Mouse (Mus musculus) liver, adult 2 months (tissue): ENCODE measurements around the gene Olfr1258. TPM values are rescaled to one million over a fixed set of nuclear protein-coding genes. Genes with fewer than 3 reads are reported as not detected.
"Not testable (repeated sequence)": the region's sequence is repeated elsewhere in the genome, so short reads cannot be mapped to it uniquely, and the experiment has no call there.

Source experiments
- DNase-seq: peaks from one replicate; pipeline ENCODE4 v3.0.0-alpha.2; 2011; ENCODE audit warnings: low read depth, low spot score; ENCODE audit errors: extremely low read depth
- H3K27ac ChIP-seq: fragments of 200-500 bp; replicated peaks from 2 replicates; pipeline ENCODE4 v1.5.1; 2012; ENCODE audit warnings: low read depth, mild to moderate bottlenecking, control low read depth, inconsistent platforms, low read length; ENCODE audit not compliant: insufficient read depth
- H3K27me3 ChIP-seq: fragments of 200-500 bp; 2 replicates; pipeline ENCODE4 v1.6.1; 2012; ENCODE audit warnings: mild to moderate bottlenecking, moderate library complexity, low read length, inconsistent platforms; ENCODE audit not compliant: control insufficient read depth, insufficient read depth
- H3K36me3 ChIP-seq: fragments of 200-500 bp; 2 replicates; pipeline ENCODE4 v1.6.1; 2012; ENCODE audit warnings: low read length, inconsistent platforms; ENCODE audit not compliant: control insufficient read depth, insufficient read depth
- H3K4me1 ChIP-seq: fragments of 200-500 bp; 2 replicates; pipeline ENCODE4 v1.6.1; 2011; ENCODE audit warnings: low read length; ENCODE audit not compliant: control insufficient read depth, insufficient read depth
- H3K4me3 ChIP-seq: fragments of 200-500 bp; 2 replicates; pipeline ENCODE4 v1.5.1; 2011; ENCODE audit warnings: low read depth, mild to moderate bottlenecking, control low read depth, low read length, moderate library complexity; ENCODE audit not compliant: insufficient read depth
- H3K79me2 ChIP-seq: fragments of 200-500 bp; 2 replicates; pipeline ENCODE4 v1.6.1; 2012; ENCODE audit warnings: inconsistent platforms, mild to moderate bottlenecking, low read length, moderate library complexity; ENCODE audit not compliant: control insufficient read depth, insufficient read depth
- H3K9ac ChIP-seq: fragments of 200-500 bp; 2 replicates; pipeline ENCODE4 v1.6.1; 2012; ENCODE audit warnings: low read depth, mild to moderate bottlenecking, control low read depth, inconsistent platforms, low read length
- CTCF ChIP-seq: fragments of 200-500 bp; IDR thresholded peaks from 2 replicates; pipeline ENCODE4 v1.5.1; 2011; ENCODE audit warnings: low read depth, low read length, control low read depth
- POLR2A ChIP-seq: fragments of 200-500 bp; IDR thresholded peaks from 2 replicates; pipeline ENCODE4 v1.6.1; 2011; ENCODE audit warnings: low read length, control low read depth; ENCODE audit not compliant: insufficient read depth; ENCODE audit errors: extremely low read depth
- WGBS: fragments of 180-500 bp; shearing (Covaris S2); methylation state at CpG from one replicate; pipeline ENCODE4 v1.1.7; 2018; 5-methylcytosine and 5-hydroxymethylcytosine counted together
- polyA plus RNA-seq: library from polyadenylated mRNA; depleted of rRNA; stranded (reverse); fragments of >200 nt; gene quantifications from 2 replicates; pipeline ENCODE4 v1.2.3, GENCODE M21; 2012; rRNA removed
- total RNA-seq: library from RNA; depleted of rRNA; stranded (reverse); fragments of >200 nt; gene quantifications from 2 replicates; pipeline ENCODE4 v1.2.3, GENCODE M21; 2014; rRNA removed

Gene Olfr1258
- total RNA-seq (not detected in 2 replicates), polyA plus RNA-seq (not detected in 2 replicates)

GRCm38 (mm10) chr2:89927009-89927408 lies at the start of gene Olfr1258:
TSS of gene Olfr1258 (plus strand) at chr2:89927309.
- no peak for DNase-seq
- H3K27me3 ChIP-seq = no peaks in the 10 kb centered on the region
- H3K36me3 ChIP-seq = no peaks in the 10 kb centered on the region
- no peak within 1 kb of the TSS for H3K27ac ChIP-seq
- no peak for TF ChIP-seq POLR2A
- no peak for TF ChIP-seq CTCF
- no peaks in the 10 kb centered on the region for H3K79me2 ChIP-seq
- H3K4me3 ChIP-seq = no peak within 1 kb of the TSS
- no peaks in the 10 kb centered on the region for H3K4me1 ChIP-seq
- no peak within 1 kb of the TSS for H3K9ac ChIP-seq

GRCm38 (mm10) chr2:89878137-89878536 lies 49.0 kb upstream of the Olfr1258 start, which contains the start of gene Olfr1257:
TSS of gene Olfr1257 (plus strand) at chr2:89878437.
- WGBS = 85% methylated on average over 1 of the region's 1 CpGs
- H3K36me3 ChIP-seq = no peaks in the 10 kb centered on the region
- no peaks in the 10 kb centered on the region for H3K4me1 ChIP-seq
- H3K79me2 ChIP-seq = no peaks in the 10 kb centered on the region
- no peak within 1 kb of the TSS for H3K9ac ChIP-seq
- no peak for DNase-seq
- H3K4me3 ChIP-seq = no peak within 1 kb of the TSS
- no peak within 1 kb of the TSS for H3K27ac ChIP-seq
- TF ChIP-seq CTCF = no peak
- TF ChIP-seq POLR2A = no peak
- H3K27me3 ChIP-seq = no peaks in the 10 kb centered on the region

- H3K9ac ChIP-seq, H3K36me3 ChIP-seq, H3K27me3 ChIP-seq, H3K4me3 ChIP-seq, H3K79me2 ChIP-seq, DNase-seq, H3K27ac ChIP-seq, H3K4me1 ChIP-seq: not testable (repeated sequence)
- 88% methylated on average over 9 of the region's 9 CpGs for WGBS
Observed at GRCm38 (mm10) chr2:89912616-89913015, 14.5 kb upstream of the Olfr1258 start.

- no peak for DNase-seq
- H3K27me3 ChIP-seq = no peaks in the 10 kb centered on the region
- TF ChIP-seq CTCF (no peak), POLR2A (no peak)
- no peak within 1 kb of the TSS for H3K27ac ChIP-seq
- H3K79me2 ChIP-seq = no peaks in the 10 kb centered on the region
- 79% methylated on average over 5 of the region's 5 CpGs for WGBS
- no peak within 1 kb of the TSS for H3K4me3 ChIP-seq
- no peaks in the 10 kb centered on the region for H3K36me3 ChIP-seq
- no peaks in the 10 kb centered on the region for H3K4me1 ChIP-seq
- no peak within 1 kb of the TSS for H3K9ac ChIP-seq
Observed at GRCm38 (mm10) chr2:89948564-89948963, 21.5 kb downstream of the Olfr1258 start, which contains the start of gene Olfr1259. TSS of gene Olfr1259 (minus strand) at chr2:89948664.

GRCm38 (mm10) chr2:89974184-89974583 lies 47.1 kb downstream of the Olfr1258 start, which contains the start of gene Olfr1260:
TSS of gene Olfr1260 (plus strand) at chr2:89974340.
- no peak within 1 kb of the TSS for H3K27ac ChIP-seq
- H3K4me3 ChIP-seq = no peak within 1 kb of the TSS
- no peak for TF ChIP-seq CTCF
- no peak for TF ChIP-seq POLR2A
- no peaks in the 10 kb centered on the region for H3K36me3 ChIP-seq
- no peaks in the 10 kb centered on the region; the same call in 1 of the 2 replicates for H3K27me3 ChIP-seq
- no peaks in the 10 kb centered on the region for H3K79me2 ChIP-seq
- H3K9ac ChIP-seq = no peak within 1 kb of the TSS
- 59% methylated on average over 2 of the region's 2 CpGs for WGBS
- H3K4me1 ChIP-seq = no peaks in the 10 kb centered on the region
- no peak for DNase-seq

GRCm38 (mm10) chr2:89977709-89978108 lies 50.6 kb downstream of the Olfr1258 start:
- no peak for DNase-seq
- H3K9ac ChIP-seq = no peak overlapping the region
- H3K27me3 ChIP-seq = no peaks in the 10 kb centered on the region; the same call in 1 of the 2 replicates
- no peaks in the 10 kb centered on the region for H3K4me1 ChIP-seq
- H3K36me3 ChIP-seq = no peaks in the 10 kb centered on the region
- 78% methylated on average over 2 of the region's 2 CpGs for WGBS
- no peaks in the 10 kb centered on the region for H3K79me2 ChIP-seq
- H3K4me3 ChIP-seq = no peak overlapping the region
- no peak overlapping the region for H3K27ac ChIP-seq
- no peak for TF ChIP-seq CTCF
- no peak for TF ChIP-seq POLR2A

Other genes starting within 250 kb of the Olfr1258 start
- gene Olfr1252, start 202.3 kb upstream of the Olfr1258 start, total RNA-seq = not detected in 2 replicates
- not detected in 2 replicates for gene Olfr1252, start 202.3 kb upstream of the Olfr1258 start, polyA plus RNA-seq
- not detected in 2 replicates for gene Olfr1253, start 170.2 kb upstream of the Olfr1258 start, total RNA-seq
- gene Olfr1253, start 170.2 kb upstream of the Olfr1258 start, polyA plus RNA-seq = not detected in 2 replicates
- gene Olfr1254, start 133.7 kb upstream of the Olfr1258 start, total RNA-seq = not detected in 2 replicates
- gene Olfr1254, start 133.7 kb upstream of the Olfr1258 start, polyA plus RNA-seq = not detected in 2 replicates
- not detected in 2 replicates for gene Olfr1255, start 115.3 kb upstream of the Olfr1258 start, total RNA-seq
- gene Olfr1255, start 115.3 kb upstream of the Olfr1258 start, polyA plus RNA-seq = not detected in 2 replicates
- gene Olfr1256, start 85.8 kb upstream of the Olfr1258 start, total RNA-seq = not detected in 2 replicates
- gene Olfr1256, start 85.8 kb upstream of the Olfr1258 start, polyA plus RNA-seq = not detected in 2 replicates
- gene Olfr48, start 79.1 kb upstream of the Olfr1258 start, total RNA-seq = not detected in 2 replicates
- gene Olfr48, start 79.1 kb upstream of the Olfr1258 start, polyA plus RNA-seq = not detected in 2 replicates
- not detected in 2 replicates for gene Olfr1257, start 48.9 kb upstream of the Olfr1258 start, total RNA-seq
- gene Olfr1257, start 48.9 kb upstream of the Olfr1258 start, polyA plus RNA-seq = not detected in 2 replicates
- not detected in 2 replicates for gene Olfr1259, start 21.4 kb downstream of the Olfr1258 start, total RNA-seq
- gene Olfr1259, start 21.4 kb downstream of the Olfr1258 start, polyA plus RNA-seq = not detected in 2 replicates
- gene Olfr1260, start 47.0 kb downstream of the Olfr1258 start, total RNA-seq = not detected in 2 replicates
- gene Olfr1260, start 47.0 kb downstream of the Olfr1258 start, polyA plus RNA-seq = not detected in 2 replicates
- not detected in 2 replicates for gene Olfr1261, start 63.9 kb downstream of the Olfr1258 start, total RNA-seq
- gene Olfr1261, start 63.9 kb downstream of the Olfr1258 start, polyA plus RNA-seq = not detected in 2 replicates
- gene Olfr1262, start 72.8 kb downstream of the Olfr1258 start, total RNA-seq = not detected in 2 replicates
- gene Olfr1262, start 72.8 kb downstream of the Olfr1258 start, polyA plus RNA-seq = not detected in 2 replicates
- not detected in 2 replicates for gene Olfr1263, start 84.8 kb downstream of the Olfr1258 start, total RNA-seq
- not detected in 2 replicates for gene Olfr1263, start 84.8 kb downstream of the Olfr1258 start, polyA plus RNA-seq
- gene Olfr1264, start 98.3 kb downstream of the Olfr1258 start, total RNA-seq = not detected in 2 replicates
- not detected in 2 replicates for gene Olfr1264, start 98.3 kb downstream of the Olfr1258 start, polyA plus RNA-seq
- gene Olfr1265, start 108.0 kb downstream of the Olfr1258 start, total RNA-seq = not detected in 2 replicates
- gene Olfr1265, start 108.0 kb downstream of the Olfr1258 start, polyA plus RNA-seq = not detected in 2 replicates
- not detected in 2 replicates for gene Olfr140, start 136.3 kb downstream of the Olfr1258 start, total RNA-seq
- not detected in 2 replicates for gene Olfr140, start 136.3 kb downstream of the Olfr1258 start, polyA plus RNA-seq
- not detected in 2 replicates for gene Olfr1269, start 194.1 kb downstream of the Olfr1258 start, total RNA-seq
- not detected in 2 replicates for gene Olfr1269, start 194.1 kb downstream of the Olfr1258 start, polyA plus RNA-seq
- not detected in 2 replicates for gene Olfr32, start 215.0 kb downstream of the Olfr1258 start, total RNA-seq
- gene Olfr32, start 215.0 kb downstream of the Olfr1258 start, polyA plus RNA-seq = not detected in 2 replicates
- not detected in 2 replicates for gene Olfr1270, start 225.8 kb downstream of the Olfr1258 start, total RNA-seq
- gene Olfr1270, start 225.8 kb downstream of the Olfr1258 start, polyA plus RNA-seq = not detected in 2 replicates